Mouse (Mus musculus) mouse trophoblast stem cell (cell line): ENCODE results near the gene 4931408C20Rik.

Experiments
- in situ Hi-C, 2 experiments: fragments of 300-500 bp; cut with MseI, MboI; formaldehyde crosslinking; loops; 2 replicates in 1 of 2; 3 replicates in 1 of 2; pipeline ENCODE4 v1.15.1; 2025

Gene 4931408C20Rik

GRCm38 (mm10) chr1:26686842-26687760, at the start of gene 4931408C20Rik:
TSS of gene 4931408C20Rik (minus strand) at chr1:26687460.
- in situ Hi-C loops: no loop called here

DNA sequence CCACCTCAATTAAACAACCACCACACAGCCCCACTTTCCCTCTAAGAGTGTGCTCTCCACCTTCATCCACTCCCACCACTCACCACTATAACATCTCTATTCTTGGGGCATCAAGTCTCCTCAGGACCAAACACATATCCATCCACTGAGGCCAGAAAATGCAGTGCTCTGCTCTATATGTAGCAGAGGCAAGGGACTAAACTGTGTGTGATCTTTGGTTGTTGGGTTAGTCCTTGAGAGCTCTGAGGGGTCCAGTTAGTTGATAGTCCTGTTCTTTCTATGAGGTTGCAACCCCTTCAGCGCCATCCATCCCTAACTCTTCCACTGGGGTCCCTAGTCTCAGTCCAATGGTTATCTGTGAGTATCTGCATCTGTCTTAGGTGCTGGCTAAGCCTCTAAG, 666 bp upstream of the 4931408C20Rik start:
- in situ Hi-C loops: no loop called here

GRCm38 (mm10) chr1:26685952-26686693, 1.1 kb downstream of the 4931408C20Rik start:
- in situ Hi-C loops: no loop called here

DNA sequence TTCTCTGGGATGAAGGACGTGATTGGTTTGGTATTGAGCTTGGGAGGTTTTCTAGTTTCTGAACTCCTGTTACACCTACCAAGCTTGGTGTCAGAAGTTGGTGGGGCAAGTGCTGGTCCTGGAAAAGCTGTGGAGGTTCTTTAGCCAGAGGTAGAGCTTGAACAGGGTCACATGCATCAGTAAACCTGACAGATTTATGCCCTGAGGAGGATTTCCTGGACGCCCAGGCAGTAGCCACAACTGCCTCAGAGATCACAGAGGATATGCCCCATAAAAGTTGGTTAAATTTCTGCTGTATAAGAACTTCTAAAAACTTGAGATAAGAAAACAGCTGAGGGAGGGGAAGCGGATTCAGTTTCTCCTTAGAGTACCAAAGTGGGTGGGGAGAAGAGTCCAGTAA, 1.9 kb downstream of the 4931408C20Rik start:
- in situ Hi-C loops: no loop called here

DNA sequence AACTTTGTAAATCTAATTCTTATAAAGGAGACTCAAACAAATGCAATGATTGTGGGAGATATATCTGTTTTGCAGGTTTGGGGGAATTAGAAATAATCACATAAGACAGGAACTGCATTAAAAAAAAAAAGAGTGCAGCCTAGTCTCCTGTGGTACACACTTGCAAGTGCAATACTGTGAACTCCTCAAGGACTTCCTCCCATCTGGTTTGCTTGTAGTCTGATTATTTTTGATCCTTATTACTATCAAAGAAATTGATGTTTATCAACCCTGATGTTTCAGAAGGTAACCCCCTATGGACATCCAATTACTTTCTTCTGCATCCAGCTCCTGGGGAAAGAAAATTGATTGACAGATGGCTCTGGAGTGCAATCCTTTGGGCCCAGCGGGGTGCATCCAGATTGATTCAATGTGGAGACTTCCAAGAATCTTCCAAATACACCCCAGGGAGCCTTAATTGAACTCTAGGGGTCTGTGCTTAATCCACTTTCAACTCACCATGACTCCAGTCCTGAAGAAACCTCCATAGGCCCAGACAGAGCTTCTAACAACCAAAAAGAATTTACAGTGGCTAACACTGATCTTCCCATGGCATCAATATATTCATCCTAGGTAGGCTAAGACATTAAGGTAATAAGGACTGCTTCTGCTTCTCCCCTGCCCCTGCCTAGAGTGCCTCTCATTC, 37.4 kb downstream of the 4931408C20Rik start:
- in situ Hi-C loops: no loop called here

GRCm38 (mm10) chr1:26636051-26636450, 51.2 kb downstream of the 4931408C20Rik start:
- in situ Hi-C loops: no loop called here
